ENCODE assay signal across 9 mouse cellular contexts in genomic region chr1:59409585-59410160, GRCm38 (mm10).
DNase-seq lines count a peak whose midpoint lies in the region; ATAC-seq lines count a peak whose summit lies in the region.
"Had no signal": no experiment of that assay in that cellular context is flagged by ENCODE, and none has a peak within 500 bp of the region (broad histone marks: within the 10 kb centered on the region; RNA-seq: fewer than 3 reads in every experiment).

No protein-coding gene starts in this region.

- no peak for DNase-seq in forebrain, embryonic 10.5 days (ENCODE audit: extremely low spot score, low spot score)
- peak; percentile 5 to 14 for DNase-seq in right cerebral cortex, adult 2 months (ENCODE audit: low spot score in 2 of 2)
- DNase-seq in right cerebral cortex, postnatal 14 days = no peak
- DNase-seq in yolk sac, embryonic 10.5 days (ENCODE audit: low spot score) = peak; percentile 71

- no peak for ATAC-seq in forebrain, embryonic 15.5 days (replicated peaks)
- peak; percentile 78 for ATAC-seq in intestine, embryonic 15.5 days
- no peak for ATAC-seq in hindbrain, embryonic 16.5 days
- ATAC-seq in neural tube, embryonic 15.5 days (ENCODE audit: low FRiP score) = no peak

- peaks cover 42% of the 10 kb centered on the region for H3K4me1 ChIP-seq in forebrain, embryonic 10.5 days
- H3K4me1 ChIP-seq in forebrain, embryonic 15.5 days = no peaks in the 10 kb centered on the region; the same call in 1 of the 2 replicates
- no peaks in the 10 kb centered on the region for H3K4me1 ChIP-seq in intestine, embryonic 15.5 days (replicated peaks)
- no peaks in the 10 kb centered on the region for H3K4me1 ChIP-seq in hindbrain, embryonic 16.5 days (ENCODE audit: control insufficient read depth, insufficient read depth, low read depth, low read length)
- H3K4me1 ChIP-seq in neural tube, embryonic 15.5 days = no peaks in the 10 kb centered on the region; the same call in 1 of the 2 replicates

- no peak overlapping the region for H3K4me3 ChIP-seq in forebrain, embryonic 10.5 days
- no peak overlapping the region for H3K4me3 ChIP-seq in forebrain, embryonic 15.5 days
- H3K4me3 ChIP-seq in intestine, embryonic 15.5 days (replicated peaks) = no peak overlapping the region
- H3K4me3 ChIP-seq in hindbrain, embryonic 16.5 days (ENCODE audit: low read length) = no peak overlapping the region
- no peak overlapping the region for H3K4me3 ChIP-seq in neural tube, embryonic 15.5 days (replicated peaks)

- WGBS in forebrain, embryonic 10.5 days = 55% methylated on average over 8 of the region's 8 CpGs
- 58% methylated on average over 8 of the region's 8 CpGs for WGBS in forebrain, embryonic 15.5 days
- 20% methylated on average over 8 of the region's 8 CpGs for WGBS in intestine, embryonic 15.5 days
- WGBS in hindbrain, embryonic 16.5 days = 39% methylated on average over 8 of the region's 8 CpGs
- 43% methylated on average over 8 of the region's 8 CpGs for WGBS in neural tube, embryonic 15.5 days

- H3K9me3 ChIP-seq in forebrain, embryonic 10.5 days = no peaks in the 10 kb centered on the region
- no peaks in the 10 kb centered on the region for H3K9me3 ChIP-seq in forebrain, embryonic 15.5 days
- no peaks in the 10 kb centered on the region for H3K9me3 ChIP-seq in intestine, embryonic 15.5 days
- H3K9me3 ChIP-seq in hindbrain, embryonic 16.5 days (ENCODE audit: control insufficient read depth, low read length) = no peaks in the 10 kb centered on the region
- no peaks in the 10 kb centered on the region for H3K9me3 ChIP-seq in neural tube, embryonic 15.5 days (replicated peaks)

- H3K36me3 ChIP-seq in forebrain, embryonic 10.5 days (replicated peaks) = no peaks in the 10 kb centered on the region
- no peaks in the 10 kb centered on the region for H3K36me3 ChIP-seq in forebrain, embryonic 15.5 days
- H3K36me3 ChIP-seq in intestine, embryonic 15.5 days = no peaks in the 10 kb centered on the region
- no peaks in the 10 kb centered on the region for H3K36me3 ChIP-seq in hindbrain, embryonic 16.5 days (ENCODE audit: control insufficient read depth, insufficient read depth, low read length)
- H3K36me3 ChIP-seq in neural tube, embryonic 15.5 days = no peaks in the 10 kb centered on the region

- H3K9ac ChIP-seq in forebrain, embryonic 15.5 days (replicated peaks) = no peak overlapping the region
- no peak overlapping the region for H3K9ac ChIP-seq in intestine, embryonic 15.5 days
- no peak overlapping the region for H3K9ac ChIP-seq in hindbrain, embryonic 16.5 days (ENCODE audit: low read depth, low read length)
- no peak overlapping the region for H3K9ac ChIP-seq in neural tube, embryonic 15.5 days (replicated peaks)

- H3K4me2 ChIP-seq in forebrain, embryonic 15.5 days (replicated peaks) = no peak overlapping the region
- H3K4me2 ChIP-seq in intestine, embryonic 15.5 days (replicated peaks) = no peak overlapping the region
- H3K4me2 ChIP-seq in hindbrain, embryonic 16.5 days (ENCODE audit: low read length) = no peak overlapping the region
- no peak overlapping the region for H3K4me2 ChIP-seq in neural tube, embryonic 15.5 days

- peak overlapping the region; percentile 6; the same call in 1 of the 2 replicates for H3K27ac ChIP-seq in forebrain, embryonic 10.5 days
- no peak overlapping the region for H3K27ac ChIP-seq in forebrain, embryonic 15.5 days (replicated peaks)
- no peak overlapping the region for H3K27ac ChIP-seq in intestine, embryonic 15.5 days
- H3K27ac ChIP-seq in hindbrain, embryonic 16.5 days (ENCODE audit: low read depth, low read length) = no peak overlapping the region
- H3K27ac ChIP-seq in neural tube, embryonic 15.5 days (replicated peaks) = no peak overlapping the region
- H3K27ac ChIP-seq: macrophage had no signal

- 0 out of 2 replicates have a peak, but pooled peaks cover 6% of the 10 kb centered on the region for H3K27me3 ChIP-seq in forebrain, embryonic 10.5 days (ENCODE audit: poor library complexity, severe bottlenecking)
- H3K27me3 ChIP-seq in forebrain, embryonic 15.5 days = no peaks in the 10 kb centered on the region
- H3K27me3 ChIP-seq in intestine, embryonic 15.5 days (replicated peaks) = no peaks in the 10 kb centered on the region
- H3K27me3 ChIP-seq in hindbrain, embryonic 16.5 days (replicated peaks; ENCODE audit: control insufficient read depth, insufficient read depth, low read length) = no peaks in the 10 kb centered on the region
- no peaks in the 10 kb centered on the region for H3K27me3 ChIP-seq in neural tube, embryonic 15.5 days (replicated peaks)

Comparison
In these comparisons a context has a peak if more than half of its experiments do, and no peak if none do; other contexts are left out.
1. DNase-seq: peak in right cerebral cortex, adult 2 months (2 of 2) and yolk sac, embryonic 10.5 days (single experiment); none in forebrain, embryonic 10.5 days (single experiment) and right cerebral cortex, postnatal 14 days (single experiment).